Mouse (Mus musculus): ENCODE data around the gene Syk. TPM values are rescaled to one million over a fixed set of nuclear protein-coding genes. Genes with fewer than 3 reads are reported as not detected.

Syk gene
- polyA plus RNA-seq, 1 experiment = 2.7 TPM

GRCm38 (mm10) chr13:52646566-52646965 is 63.6 kb downstream of the Syk start:
- no peak overlapping the region for H3K27ac ChIP-seq (replicated peaks; ENCODE audit: low read depth, low read length)
- no peak overlapping the region for H3K4me3 ChIP-seq (ENCODE audit: insufficient read depth, low read depth, low read length)
- H3K4me1 ChIP-seq (ENCODE audit: control insufficient read depth, insufficient read depth, insufficient read length, low read length) = no peaks in the 10 kb centered on the region

- Histone ChIP-seq H3K4me3 (ENCODE audit: insufficient read depth, low read depth, low read length) (no peak overlapping the region), H3K4me1 (ENCODE audit: control insufficient read depth, insufficient read depth, insufficient read length, low read length) (no peaks in the 10 kb centered on the region), H3K27ac (replicated peaks; ENCODE audit: low read depth, low read length) (no peak overlapping the region)
These were observed 65.2 kb downstream of the Syk start for GRCm38 (mm10) chr13:52647996-52648712.

GRCm38 (mm10) chr13:52649791-52650418 is 66.9 kb downstream of the Syk start:
- Histone ChIP-seq H3K27ac (replicated peaks; ENCODE audit: low read depth, low read length) (no peak overlapping the region), H3K4me3 (ENCODE audit: insufficient read depth, low read depth, low read length) (no peak overlapping the region), H3K4me1 (ENCODE audit: control insufficient read depth, insufficient read depth, insufficient read length, low read length) (no peaks in the 10 kb centered on the region)

GRCm38 (mm10) chr13:52651383-52652252 is 68.6 kb downstream of the Syk start:
- H3K4me1 ChIP-seq (ENCODE audit: control insufficient read depth, insufficient read depth, insufficient read length, low read length) = no peaks in the 10 kb centered on the region
- no peak overlapping the region for H3K4me3 ChIP-seq (ENCODE audit: insufficient read depth, low read depth, low read length)
- H3K27ac ChIP-seq (replicated peaks; ENCODE audit: low read depth, low read length) = no peak overlapping the region

- Histone ChIP-seq H3K27ac (replicated peaks; ENCODE audit: low read depth, low read length) (no peak overlapping the region), H3K4me1 (ENCODE audit: control insufficient read depth, insufficient read depth, insufficient read length, low read length) (no peaks in the 10 kb centered on the region), H3K4me3 (ENCODE audit: insufficient read depth, low read depth, low read length) (no peak overlapping the region)
These were observed 69.3 kb downstream of the Syk start for GRCm38 (mm10) chr13:52652253-52652628.

- Histone ChIP-seq H3K4me1 (ENCODE audit: control insufficient read depth, insufficient read depth, insufficient read length, low read length) (no peaks in the 10 kb centered on the region), H3K4me3 (ENCODE audit: insufficient read depth, low read depth, low read length) (no peak overlapping the region), H3K27ac (replicated peaks; ENCODE audit: low read depth, low read length) (no peak overlapping the region)
These were observed 71.3 kb downstream of the Syk start for GRCm38 (mm10) chr13:52654081-52654829.

GRCm38 (mm10) chr13:52654830-52655308 is 71.9 kb downstream of the Syk start:
- H3K4me1 ChIP-seq (ENCODE audit: control insufficient read depth, insufficient read depth, insufficient read length, low read length) = no peaks in the 10 kb centered on the region
- no peak overlapping the region for H3K27ac ChIP-seq (replicated peaks; ENCODE audit: low read depth, low read length)
- no peak overlapping the region for H3K4me3 ChIP-seq (ENCODE audit: insufficient read depth, low read depth, low read length)

- Histone ChIP-seq H3K4me1 (ENCODE audit: control insufficient read depth, insufficient read depth, insufficient read length, low read length) (no peaks in the 10 kb centered on the region), H3K4me3 (ENCODE audit: insufficient read depth, low read depth, low read length) (no peak overlapping the region), H3K27ac (replicated peaks; ENCODE audit: low read depth, low read length) (no peak overlapping the region)
These were observed 75.0 kb downstream of the Syk start for GRCm38 (mm10) chr13:52657966-52658365.

- no peak overlapping the region for H3K4me3 ChIP-seq (ENCODE audit: insufficient read depth, low read depth, low read length)
- no peak overlapping the region for H3K27ac ChIP-seq (replicated peaks; ENCODE audit: low read depth, low read length)
- no peaks in the 10 kb centered on the region for H3K4me1 ChIP-seq (ENCODE audit: control insufficient read depth, insufficient read depth, insufficient read length, low read length)
These were observed 75.5 kb downstream of the Syk start for GRCm38 (mm10) chr13:52658477-52658876.

- Histone ChIP-seq H3K27ac (replicated peaks; ENCODE audit: low read depth, low read length) (no peak overlapping the region), H3K4me1 (ENCODE audit: control insufficient read depth, insufficient read depth, insufficient read length, low read length) (no peaks in the 10 kb centered on the region), H3K4me3 (ENCODE audit: insufficient read depth, low read depth, low read length) (no peak overlapping the region)
These were observed 76.2 kb downstream of the Syk start for GRCm38 (mm10) chr13:52659171-52659665.

- Histone ChIP-seq H3K27ac (replicated peaks; ENCODE audit: low read depth, low read length) (no peak overlapping the region), H3K4me3 (ENCODE audit: insufficient read depth, low read depth, low read length) (no peak overlapping the region)
These were observed 86.9 kb downstream of the Syk start for GRCm38 (mm10) chr13:52669889-52670288.

GRCm38 (mm10) chr13:52673272-52673671 is 90.3 kb downstream of the Syk start:
- no peaks in the 10 kb centered on the region for H3K4me1 ChIP-seq (ENCODE audit: control insufficient read depth, insufficient read depth, insufficient read length, low read length)
- H3K27ac ChIP-seq (replicated peaks; ENCODE audit: low read depth, low read length) = no peak overlapping the region
- H3K4me3 ChIP-seq (ENCODE audit: insufficient read depth, low read depth, low read length) = no peak overlapping the region

More at GRCm38 (mm10) chr13:52669889-52670288, 86.9 kb downstream of the Syk start:
- H3K4me1 ChIP-seq (ENCODE audit: control insufficient read depth, insufficient read depth, insufficient read length, low read length) = no peaks in the 10 kb centered on the region

- Histone ChIP-seq H3K4me3 (ENCODE audit: insufficient read depth, low read depth, low read length) (no peak overlapping the region), H3K4me1 (ENCODE audit: control insufficient read depth, insufficient read depth, insufficient read length, low read length) (no peaks in the 10 kb centered on the region), H3K27ac (replicated peaks; ENCODE audit: low read depth, low read length) (no peak overlapping the region)
These were observed 90.9 kb downstream of the Syk start for GRCm38 (mm10) chr13:52673856-52674255.

GRCm38 (mm10) chr13:52674839-52675238 is 91.9 kb downstream of the Syk start:
- H3K4me3 ChIP-seq (ENCODE audit: insufficient read depth, low read depth, low read length) = no peak overlapping the region
- H3K4me1 ChIP-seq (ENCODE audit: control insufficient read depth, insufficient read depth, insufficient read length, low read length) = no peaks in the 10 kb centered on the region
- H3K27ac ChIP-seq (replicated peaks; ENCODE audit: low read depth, low read length) = no peak overlapping the region

Data from brown adipose tissue, adult 24 weeks (tissue).